Mouse (Mus musculus) ES-E14 (cell line): ENCODE data around the gene Rbfox1. TPM values are rescaled to one million over a fixed set of nuclear protein-coding genes. Genes with fewer than 3 reads are reported as not detected.
A peak's percentile ranks its signal among the peaks of the same experiment; 100 is the strongest.

Experiments
- DNase-seq: peaks from one replicate; pipeline ENCODE4 v3.0.0-alpha.2; 2013; ENCODE audit warnings: low read depth, low spot score
- H3K27ac ChIP-seq: 2 replicates; pipeline ENCODE4 v1.5.1; 2012; ENCODE audit warnings: low read depth, mild to moderate bottlenecking, low read length, moderate library complexity, mixed read lengths; ENCODE audit not compliant: poor library complexity, insufficient read depth, severe bottlenecking
- H3K36me3 ChIP-seq: 2 replicates; pipeline ENCODE4 v1.6.1; 2012; ENCODE audit warnings: mild to moderate bottlenecking, low read length, moderate library complexity, mixed read lengths; ENCODE audit not compliant: control insufficient read depth, poor library complexity, insufficient read depth, severe bottlenecking
- H3K4me1 ChIP-seq, 2 experiments: fragments of 150-350 bp in 1 of 2; sonication (generic) in 1 of 2; 2 replicates each; pipeline ENCODE4 v1.6.1; 2012; ENCODE audit warnings: low read length in 2 of 2, mild to moderate bottlenecking in 1 of 2, mixed read lengths in 1 of 2; ENCODE audit not compliant: control insufficient read depth in 2 of 2, insufficient read depth in 2 of 2, poor library complexity in 1 of 2
- H3K4me3 ChIP-seq, 2 experiments: fragments of 150-350 bp in 1 of 2; sonication (generic) in 1 of 2; 2 replicates each; pipeline ENCODE4 v1.5.1; 2012; ENCODE audit warnings: low read length in 2 of 2, low read depth in 1 of 2, mild to moderate bottlenecking in 1 of 2, mixed read lengths in 1 of 2; ENCODE audit not compliant: insufficient read depth in 1 of 2, poor library complexity in 1 of 2, severe bottlenecking in 1 of 2
- H3K9ac ChIP-seq: 2 replicates; pipeline ENCODE4 v1.6.1; 2012; ENCODE audit warnings: low read depth, mild to moderate bottlenecking, low read length, mixed read lengths; ENCODE audit not compliant: poor library complexity, insufficient read depth, severe bottlenecking
- H3K9me3 ChIP-seq: fragments of 150-350 bp; sonication (generic); 2 replicates; pipeline ENCODE4 v1.6.1; 2012; ENCODE audit warnings: low read depth, mild to moderate bottlenecking, low read length; ENCODE audit not compliant: control insufficient read depth, insufficient read depth
- CHD2 ChIP-seq: IDR thresholded peaks from 2 replicates; pipeline ENCODE4 v1.6.1; 2014; ENCODE audit warnings: mild to moderate bottlenecking, low read depth, low read length, inconsistent platforms
- HCFC1 ChIP-seq: IDR thresholded peaks from 2 replicates; pipeline ENCODE4 v1.6.1; 2012; ENCODE audit warnings: low read length, inconsistent platforms, borderline replicate concordance; ENCODE audit not compliant: insufficient read depth
- MAFK ChIP-seq: IDR thresholded peaks from 2 replicates; pipeline ENCODE4 v1.6.1; 2014; ENCODE audit warnings: mild to moderate bottlenecking, low read depth, low read length, inconsistent platforms; ENCODE audit not compliant: insufficient read depth
- ZC3H11A ChIP-seq: IDR thresholded peaks from 2 replicates; pipeline ENCODE4 v1.6.1; 2012; ENCODE audit warnings: low read depth, mild to moderate bottlenecking, inconsistent platforms, low read length, borderline replicate concordance
- ZNF384 ChIP-seq: IDR thresholded peaks from 2 replicates; pipeline ENCODE4 v1.6.1; 2012; ENCODE audit warnings: low read depth, low read length, inconsistent platforms
- in situ Hi-C, 2 experiments: fragments of 600-800 bp; cut with MboI; formaldehyde crosslinking; loops; one replicate each; pipeline ENCODE4 v1.15.1; 2025; ENCODE audit warnings: low sequenced_read_pairs in 2 of 2, inconsistent platforms in 1 of 2; ENCODE audit not compliant: unreplicated experiment in 2 of 2
- total RNA-seq: library from RNA; depleted of rRNA; stranded (reverse); fragments of 300-350 nt; gene quantifications from 2 replicates; pipeline ENCODE4 v1.2.3, GENCODE M21; 2012

The Rbfox1 gene
- total RNA-seq, 1 experiment: 0.18 TPM

GRCm38 (mm10) chr16:5997651-5998050 lies 112.5 kb downstream of the Rbfox1 start:
- no peak overlapping the region for H3K27ac ChIP-seq
- TF ChIP-seq MAFK (no peak), ZNF384 (no peak)
- no peak overlapping the region for H3K9ac ChIP-seq
- in situ Hi-C loops: no loop called here
- no peaks in the 10 kb centered on the region for H3K36me3 ChIP-seq
- H3K9me3 ChIP-seq: no peaks in the 10 kb centered on the region
- no peak for DNase-seq
- H3K4me1 ChIP-seq: no peaks in the 10 kb centered on the region
- no peak overlapping the region for H3K4me3 ChIP-seq

GRCm38 (mm10) chr16:6000016-6000415 lies 114.9 kb downstream of the Rbfox1 start:
- H3K4me3 ChIP-seq: no peak overlapping the region
- no peaks in the 10 kb centered on the region for H3K4me1 ChIP-seq
- no peaks in the 10 kb centered on the region for H3K36me3 ChIP-seq
- TF ChIP-seq CHD2: no peak
- no peak for TF ChIP-seq ZNF384
- no peak for TF ChIP-seq HCFC1
- TF ChIP-seq MAFK: no peak
- TF ChIP-seq ZC3H11A: no peak
- H3K9me3 ChIP-seq: no peaks in the 10 kb centered on the region
- DNase-seq: no peak
- H3K27ac ChIP-seq: no peak overlapping the region
- H3K9ac ChIP-seq: no peak overlapping the region
- in situ Hi-C loops: no loop called here

GRCm38 (mm10) chr16:6006996-6007395 lies 121.8 kb downstream of the Rbfox1 start:
- Histone ChIP-seq H3K4me1 (no peaks in the 10 kb centered on the region), H3K9me3 (no peaks in the 10 kb centered on the region), H3K4me3 (no peak overlapping the region), H3K36me3 (no peaks in the 10 kb centered on the region), H3K27ac (no peak overlapping the region), H3K9ac (no peak overlapping the region)
- in situ Hi-C loops: no loop called here
- DNase-seq: no peak
- TF ChIP-seq ZNF384 (no peak), ZC3H11A (no peak), CHD2 (no peak), HCFC1 (no peak), MAFK (no peak)

- Histone ChIP-seq H3K9me3 (no peaks in the 10 kb centered on the region), H3K36me3 (no peaks in the 10 kb centered on the region), H3K4me1 (no peaks in the 10 kb centered on the region), H3K4me3 (no peak overlapping the region), H3K9ac (no peak overlapping the region), H3K27ac (no peak overlapping the region)
- in situ Hi-C loops: no loop called here
- TF ChIP-seq MAFK: no peak
- TF ChIP-seq CHD2: no peak
- no peak for TF ChIP-seq ZC3H11A
- no peak for TF ChIP-seq HCFC1
- no peak for TF ChIP-seq ZNF384
- DNase-seq: no peak
Observed at GRCm38 (mm10) chr16:6012853-6013252, 127.7 kb downstream of the Rbfox1 start.

- Histone ChIP-seq H3K4me3 (no peak overlapping the region), H3K9ac (no peak overlapping the region), H3K4me1 (peaks cover 0 to 10% of the 10 kb centered on the region in 2 experiments; a peak in 1 of 4 replicates), H3K36me3 (no peaks in the 10 kb centered on the region), H3K9me3 (no peaks in the 10 kb centered on the region), H3K27ac (no peak overlapping the region)
- in situ Hi-C loops: no loop called here
- TF ChIP-seq ZNF384 (no peak), ZC3H11A (peak; percentile 37; the same call in 1 of the 2 replicates)
- peak; percentile 57 for DNase-seq
Observed at GRCm38 (mm10) chr16:6018639-6019038, 133.5 kb downstream of the Rbfox1 start.
